Mouse (Mus musculus) MEL (cell line): Measurements from ENCODE around the gene Lrrc4c. TPM values are rescaled to one million over a fixed set of nuclear protein-coding genes. Genes with fewer than 3 reads are reported as not detected.

Source experiments
- DNase-seq: peaks from one replicate; pipeline ENCODE4 v3.0.0; 2011; ENCODE audit warnings: low read depth, low spot score
- H3K27ac ChIP-seq: 2 replicates; pipeline ENCODE4 v1.5.1; 2012; ENCODE audit warnings: low read depth, mild to moderate bottlenecking, control low read depth, low read length, moderate library complexity; ENCODE audit not compliant: control insufficient read depth
- H3K27me3 ChIP-seq, 2 experiments: fragments of 150-350 bp in 1 of 2; sonication (generic) in 1 of 2; 2 replicates each; pipeline ENCODE4 v1.6.1; 2012; ENCODE audit warnings: low read length in 2 of 2, mild to moderate bottlenecking in 2 of 2, improper control_type of control experiment in 1 of 2, moderate library complexity in 1 of 2; ENCODE audit not compliant: insufficient read depth in 2 of 2, control insufficient read depth in 1 of 2
- H3K36me3 ChIP-seq, 2 experiments: 2 replicates each; pipeline ENCODE4 v1.6.1; 2012 to 2014; ENCODE audit warnings: low read length in 2 of 2, improper control_type of control experiment in 1 of 2, inconsistent platforms in 1 of 2, mild to moderate bottlenecking in 1 of 2; ENCODE audit not compliant: insufficient read depth in 2 of 2, control insufficient read depth in 1 of 2
- H3K4me1 ChIP-seq, 2 experiments: fragments of 150-350 bp in 1 of 2; sonication (generic) in 1 of 2; 2 replicates each; pipeline ENCODE4 v1.6.1; 2012; ENCODE audit warnings: low read length in 2 of 2, improper control_type of control experiment in 1 of 2, mild to moderate bottlenecking in 1 of 2; ENCODE audit not compliant: insufficient read depth in 2 of 2, control insufficient read depth in 1 of 2
- H3K4me3 ChIP-seq, 2 experiments: fragments of 150-350 bp in 1 of 2; sonication (generic) in 1 of 2; 2 replicates each; pipeline ENCODE4 v1.5.1; 2012; ENCODE audit warnings: low read depth in 2 of 2, low read length in 2 of 2, mild to moderate bottlenecking in 2 of 2, moderate library complexity in 2 of 2, control low read depth in 1 of 2, improper control_type of control experiment in 1 of 2; ENCODE audit not compliant: control insufficient read depth in 1 of 2, insufficient read depth in 1 of 2
- H3K79me2 ChIP-seq: 2 replicates; pipeline ENCODE4 v1.6.1; 2012; ENCODE audit warnings: mild to moderate bottlenecking, low read length, moderate library complexity; ENCODE audit not compliant: control insufficient read depth, poor library complexity, insufficient read depth
- H3K9ac ChIP-seq: 2 replicates; pipeline ENCODE4 v1.6.1; 2012; ENCODE audit warnings: low read depth, mild to moderate bottlenecking, control low read depth, low read length, moderate library complexity; ENCODE audit not compliant: control insufficient read depth, poor library complexity, severe bottlenecking
- H3K9me3 ChIP-seq: fragments of 150-350 bp; sonication (generic); replicated peaks from 2 replicates; pipeline ENCODE4 v1.6.1; 2012; ENCODE audit warnings: mild to moderate bottlenecking, low read length, improper control_type of control experiment, moderate library complexity; ENCODE audit not compliant: insufficient read depth
- BHLHE40 ChIP-seq: IDR thresholded peaks from 2 replicates; pipeline ENCODE4 v1.6.1; 2012; ENCODE audit warnings: low read depth, mild to moderate bottlenecking, inconsistent platforms, low read length, improper control_type of control experiment, borderline replicate concordance
- CHD1 ChIP-seq: IDR thresholded peaks from 2 replicates; pipeline ENCODE4 v1.6.1; 2012; ENCODE audit warnings: low read depth, mild to moderate bottlenecking, inconsistent platforms, low read length, improper control_type of control experiment
- CTCF ChIP-seq, 3 experiments: IDR thresholded peaks in 2 of 3; conservative IDR thresholded peaks in 1 of 3; 2 replicates each; pipeline ENCODE4 v1.5.1; 2011 to 2012; ENCODE audit warnings: low read length in 3 of 3, low read depth in 2 of 3, mild to moderate bottlenecking in 2 of 3, improper control_type of control experiment in 1 of 3, inconsistent platforms in 1 of 3, mixed read lengths in 1 of 3, moderate library complexity in 1 of 3; ENCODE audit not compliant: control insufficient read depth in 1 of 3, insufficient read depth in 1 of 3, poor library complexity in 1 of 3, severe bottlenecking in 1 of 3
- E2F4 ChIP-seq: IDR thresholded peaks from 2 replicates; pipeline ENCODE4 v1.6.1; 2011; ENCODE audit warnings: low read depth, low read length, improper control_type of control experiment, borderline replicate concordance
- ELF1 ChIP-seq: IDR thresholded peaks from 2 replicates; pipeline ENCODE4 v1.6.1; 2014; ENCODE audit warnings: low read depth, mild to moderate bottlenecking, inconsistent platforms, low read length, improper control_type of control experiment, moderate library complexity
- EP300 ChIP-seq, 2 experiments: IDR thresholded peaks; 2 replicates each; pipeline ENCODE4 v1.6.1; 2011; ENCODE audit warnings: improper control_type of control experiment in 2 of 2, low read length in 2 of 2, low read depth in 1 of 2, mild to moderate bottlenecking in 1 of 2
- ETS1 ChIP-seq: IDR thresholded peaks from 2 replicates; pipeline ENCODE4 v1.6.1; 2012; ENCODE audit warnings: low read depth, mild to moderate bottlenecking, inconsistent platforms, low read length, improper control_type of control experiment, moderate library complexity
- GABPA ChIP-seq: IDR thresholded peaks from 2 replicates; pipeline ENCODE4 v1.6.1; 2012; ENCODE audit warnings: low read depth, mild to moderate bottlenecking, inconsistent platforms, low read length, improper control_type of control experiment, moderate library complexity
- GATA1 ChIP-seq: IDR thresholded peaks from 2 replicates; pipeline ENCODE4 v1.6.1; 2011; ENCODE audit warnings: low read depth, low read length, improper control_type of control experiment
- HCFC1 ChIP-seq: IDR thresholded peaks from 2 replicates; pipeline ENCODE4 v1.6.1; 2012; ENCODE audit warnings: low read depth, mild to moderate bottlenecking, inconsistent platforms, low read length, improper control_type of control experiment, moderate library complexity
- KAT2A ChIP-seq: conservative IDR thresholded peaks from 2 replicates; pipeline ENCODE4 v1.6.1; 2012; ENCODE audit warnings: low read depth, low read length, improper control_type of control experiment, inconsistent platforms
- MAZ ChIP-seq: IDR thresholded peaks from 2 replicates; pipeline ENCODE4 v1.6.1; 2012; ENCODE audit warnings: low read depth, mild to moderate bottlenecking, inconsistent platforms, low read length, improper control_type of control experiment
- MEF2A ChIP-seq: IDR thresholded peaks from 2 replicates; pipeline ENCODE4 v1.6.1; 2014; ENCODE audit warnings: low read depth, mild to moderate bottlenecking, inconsistent platforms, low read length, improper control_type of control experiment; ENCODE audit not compliant: poor library complexity, insufficient replicate concordance, severe bottlenecking; ENCODE audit errors: extremely low read depth
- MYB ChIP-seq: IDR thresholded peaks from 2 replicates; pipeline ENCODE4 v1.6.1; 2011; ENCODE audit warnings: mild to moderate bottlenecking, low read depth, low read length, improper control_type of control experiment
- POLR2A ChIP-seq, 2 experiments: IDR thresholded peaks; 2 replicates each; pipeline ENCODE4 v1.6.1; 2011 to 2012; ENCODE audit warnings: low read length in 2 of 2, mild to moderate bottlenecking in 2 of 2, control low read depth in 1 of 2, improper control_type of control experiment in 1 of 2, low read depth in 1 of 2, moderate library complexity in 1 of 2; ENCODE audit not compliant: control insufficient read depth in 1 of 2, insufficient read depth in 1 of 2, poor library complexity in 1 of 2
- POLR2AphosphoS2 ChIP-seq: IDR thresholded peaks from 2 replicates; pipeline ENCODE4 v1.6.1; 2011; ENCODE audit warnings: low read length, improper control_type of control experiment
- SIN3A ChIP-seq: IDR thresholded peaks from 2 replicates; pipeline ENCODE4 v1.6.1; 2012; ENCODE audit warnings: low read length, improper control_type of control experiment, inconsistent platforms
- SMC3 ChIP-seq: IDR thresholded peaks from 2 replicates; pipeline ENCODE4 v1.6.1; 2011; ENCODE audit warnings: low read depth, low read length, improper control_type of control experiment
- TCF12 ChIP-seq: IDR thresholded peaks from 2 replicates; pipeline ENCODE4 v1.6.1; 2014; ENCODE audit warnings: low read depth, mild to moderate bottlenecking, inconsistent platforms, low read length, improper control_type of control experiment, moderate library complexity
- UBTF ChIP-seq: IDR thresholded peaks from 2 replicates; pipeline ENCODE4 v1.6.1; 2012; ENCODE audit warnings: low read depth, mild to moderate bottlenecking, inconsistent platforms, low read length, improper control_type of control experiment, moderate library complexity, borderline replicate concordance; ENCODE audit not compliant: insufficient read depth
- ZC3H11A ChIP-seq: IDR thresholded peaks from 2 replicates; pipeline ENCODE4 v1.6.1; 2012; ENCODE audit warnings: low read depth, mild to moderate bottlenecking, inconsistent platforms, low read length, improper control_type of control experiment
- ZMIZ1 ChIP-seq: IDR thresholded peaks from 2 replicates; pipeline ENCODE4 v1.6.1; 2012; ENCODE audit warnings: low read depth, mild to moderate bottlenecking, inconsistent platforms, low read length, improper control_type of control experiment, moderate library complexity
- ZNF384 ChIP-seq: IDR thresholded peaks from 2 replicates; pipeline ENCODE4 v1.6.1; 2012; ENCODE audit warnings: low read depth, mild to moderate bottlenecking, inconsistent platforms, low read length, improper control_type of control experiment
- polyA plus RNA-seq, 2 experiments: library from polyadenylated mRNA; stranded (reverse) in 1 of 2; unstranded in 1 of 2; fragments of >175 nt in 1 of 2; fragments of >200 nt in 1 of 2; gene quantifications; 2 replicates each; pipeline versions ENCODE4 v1.2.1 to v1.2.4; 2012; ENCODE audit warnings: low replicate concordance in 2 of 2, low read depth in 1 of 2; ENCODE audit not compliant: insufficient read length in 2 of 2, insufficient read depth in 1 of 2, missing spikeins in 1 of 2
- total RNA-seq: library from RNA; depleted of rRNA; stranded (reverse); fragments of 300-350 nt; gene quantifications from 2 replicates; pipeline ENCODE4 v1.2.3, GENCODE M21; 2012

Gene Lrrc4c
- total and polyA plus RNA-seq, 3 experiments = not detected

GRCm38 (mm10) chr2:97414416-97415362 is 1096.7 kb downstream of the Lrrc4c start:
- H3K4me1 ChIP-seq = no peaks in the 10 kb centered on the region
- H3K79me2 ChIP-seq = no peaks in the 10 kb centered on the region
- H3K36me3 ChIP-seq = no peaks in the 10 kb centered on the region
- H3K9ac ChIP-seq = no peak overlapping the region
- H3K4me3 ChIP-seq = no peak overlapping the region
- H3K27ac ChIP-seq = no peak overlapping the region
- H3K27me3 ChIP-seq = no peaks in the 10 kb centered on the region
- no peak for TF ChIP-seq SMC3
- no peak for TF ChIP-seq EP300 (IDR thresholded peaks at IDR 0.05; ENCODE audit: low read depth in 1 of 2, low read length in 2 of 2)
- no peak for TF ChIP-seq ELF1
- no peak for TF ChIP-seq POLR2AphosphoS2
- no peak for TF ChIP-seq CHD1
- TF ChIP-seq GATA1 = no peak
- no peak for TF ChIP-seq HCFC1
- no peak for TF ChIP-seq KAT2A
- TF ChIP-seq POLR2A (IDR thresholded peaks at IDR 0.05; ENCODE audit: control insufficient read depth in 1 of 2, insufficient read depth in 1 of 2, low read depth in 1 of 2, low read length in 2 of 2, poor library complexity in 1 of 2) = no peak
- no peak for TF ChIP-seq ZC3H11A
- no peak for TF ChIP-seq UBTF
- TF ChIP-seq CTCF (IDR thresholded peaks at IDR 0.05 in 2 of 3, conservative IDR thresholded peaks at IDR 0.05 in 1 of 3; ENCODE audit: control insufficient read depth in 1 of 3, insufficient read depth in 1 of 3, low read depth in 2 of 3, low read length in 3 of 3, poor library complexity in 1 of 3, severe bottlenecking in 1 of 3) = no peak
- no peak for TF ChIP-seq ETS1
- no peak for TF ChIP-seq MYB
- H3K9me3 ChIP-seq = no peaks in the 10 kb centered on the region
- DNase-seq = no peak

GRCm38 (mm10) chr2:97434140-97434539 is 1116.2 kb downstream of the Lrrc4c start:
- Histone ChIP-seq H3K27me3 (no peaks in the 10 kb centered on the region), H3K4me3 (no peak overlapping the region), H3K27ac (no peak overlapping the region), H3K79me2 (no peaks in the 10 kb centered on the region), H3K36me3 (no peaks in the 10 kb centered on the region), H3K9ac (no peak overlapping the region), H3K9me3 (no peaks in the 10 kb centered on the region), H3K4me1 (no peaks in the 10 kb centered on the region)
- TF ChIP-seq ELF1 = no peak
- TF ChIP-seq SMC3 = no peak
- TF ChIP-seq CTCF (IDR thresholded peaks at IDR 0.05 in 2 of 3, conservative IDR thresholded peaks at IDR 0.05 in 1 of 3; ENCODE audit: control insufficient read depth in 1 of 3, insufficient read depth in 1 of 3, low read depth in 2 of 3, low read length in 3 of 3, poor library complexity in 1 of 3, severe bottlenecking in 1 of 3) = no peak
- TF ChIP-seq POLR2AphosphoS2 = no peak
- TF ChIP-seq EP300 (IDR thresholded peaks at IDR 0.05; ENCODE audit: low read depth in 1 of 2, low read length in 2 of 2) = no peak
- no peak for TF ChIP-seq TCF12
- TF ChIP-seq E2F4 = no peak
- no peak for TF ChIP-seq ZNF384
- no peak for TF ChIP-seq BHLHE40
- TF ChIP-seq MEF2A = no peak
- no peak for TF ChIP-seq SIN3A
- no peak for TF ChIP-seq MYB
- TF ChIP-seq HCFC1 = no peak
- TF ChIP-seq GABPA = no peak
- no peak for TF ChIP-seq MAZ
- no peak for TF ChIP-seq ZMIZ1
- DNase-seq = no peak
